Mouse (Mus musculus): ENCODE results near the gene Lonp1. TPM values are rescaled to one million over a fixed set of nuclear protein-coding genes. Genes with fewer than 3 reads are reported as not detected.
"Not testable (repeated sequence)": the region's sequence is repeated elsewhere in the genome, so short reads cannot be mapped to it uniquely, and the experiment has no call there.

Gene Lonp1
- total RNA-seq, 2 experiments from 2014 or later: 61.5 to 63.4 TPM

DNA sequence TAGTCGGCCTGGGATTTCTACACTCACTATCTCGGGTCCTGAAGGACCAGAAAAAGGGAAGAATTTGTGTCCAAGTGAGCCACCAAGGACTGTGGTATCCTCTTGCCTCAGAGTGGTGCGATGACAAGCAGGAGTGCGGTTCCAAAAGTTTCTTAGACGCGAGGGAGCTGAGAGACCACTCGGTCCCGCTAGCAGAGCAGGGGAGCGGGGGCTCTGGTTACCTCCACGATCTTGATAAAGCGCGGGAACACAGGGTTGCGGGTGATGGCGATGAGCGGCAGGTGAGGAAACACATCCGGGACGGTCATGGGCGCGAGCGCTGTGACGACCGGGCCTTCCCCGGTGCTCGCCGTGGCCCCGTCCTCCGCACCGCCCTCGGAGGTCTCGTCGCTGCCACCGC is 427 bp downstream of the Lonp1 start:
- intact Hi-C loops (cut with DNase I): no loop called here
- no peak for DNase-seq

DNA sequence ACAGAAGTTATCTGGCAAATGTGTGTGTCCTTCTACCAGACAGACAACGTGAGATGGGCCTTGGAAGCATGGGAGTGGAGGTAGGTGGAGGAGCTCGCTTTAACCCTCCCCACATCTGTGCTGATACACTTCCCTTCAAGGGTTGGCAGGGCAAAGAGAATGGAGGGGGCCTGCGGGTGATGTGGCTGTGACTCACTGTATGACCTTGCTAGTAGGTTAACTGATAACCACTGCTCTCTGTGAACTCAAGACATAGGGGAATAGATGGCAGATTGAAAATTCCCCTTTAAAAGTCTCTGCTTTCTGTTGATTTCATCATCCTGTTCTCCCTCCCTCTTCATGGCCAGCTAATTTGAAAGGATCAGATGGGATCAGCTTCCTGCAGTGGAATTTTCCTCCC is 1.2 kb downstream of the Lonp1 start:
- DNase-seq: no peak
- intact Hi-C loops (cut with DNase I): no loop called here

DNA sequence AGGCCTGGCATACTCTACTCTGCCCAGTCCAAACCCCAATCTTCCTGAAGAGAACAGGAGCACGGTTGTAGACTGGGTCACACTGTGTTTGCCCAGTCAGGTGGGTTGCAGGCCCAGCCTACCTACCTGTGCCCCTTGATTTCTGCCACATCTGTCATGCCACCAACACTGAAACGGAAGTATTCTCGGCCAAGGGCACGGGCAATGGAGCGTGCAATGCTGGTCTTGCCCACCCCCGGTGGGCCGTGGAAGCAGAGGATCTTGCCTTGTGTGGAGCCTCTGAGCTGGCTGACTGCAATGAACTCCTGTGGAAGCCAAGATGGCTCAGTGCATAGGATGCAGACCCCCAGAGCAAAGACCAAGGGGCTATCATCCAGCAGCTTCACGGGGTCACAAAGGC is 9.1 kb downstream of the Lonp1 start:
- intact Hi-C loops (cut with DNase I): no loop called here
- DNase-seq: no peak

DNA sequence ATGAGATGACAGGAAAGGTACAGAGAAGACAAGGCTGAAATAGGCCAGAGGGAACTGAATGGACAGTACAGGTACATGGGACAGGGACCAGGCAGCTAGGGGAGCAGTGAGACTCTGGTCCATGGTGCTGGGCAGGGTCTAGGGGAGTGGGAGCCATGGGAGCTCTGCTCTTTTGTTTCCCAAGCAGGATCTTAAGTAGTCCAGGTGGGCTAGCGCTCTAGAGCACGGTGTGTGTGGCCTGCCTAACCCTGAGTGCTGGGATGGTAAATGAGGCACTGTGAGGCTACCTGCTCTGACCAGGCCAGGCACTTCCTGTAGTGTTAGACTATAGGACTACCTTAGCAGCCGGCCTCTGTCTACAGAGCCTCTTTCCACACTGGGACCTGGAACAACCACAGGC is 10.0 kb downstream of the Lonp1 start:
- intact Hi-C loops (cut with DNase I): no loop called here
- no peak for DNase-seq

DNA sequence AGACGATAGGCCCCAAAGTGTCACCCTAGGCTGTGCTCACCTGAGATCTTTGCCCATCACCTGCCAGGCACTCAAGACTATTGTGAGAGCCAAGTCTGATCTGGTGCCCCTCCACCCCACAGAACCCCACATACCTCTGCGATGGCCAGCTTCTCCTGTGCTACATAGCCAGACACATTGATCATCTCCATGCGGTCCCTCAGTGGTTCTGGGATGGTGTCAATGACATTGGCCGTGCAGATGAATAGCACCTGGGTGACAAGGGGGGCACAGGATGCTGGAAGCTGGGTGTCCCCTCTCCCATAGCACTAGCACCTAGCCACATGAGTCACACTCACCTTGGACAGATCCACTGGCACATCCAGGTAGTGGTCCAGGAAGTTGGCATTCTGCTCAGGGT is 10.9 kb downstream of the Lonp1 start:
- intact Hi-C loops (cut with DNase I): no loop called here
- no peak for DNase-seq

DNA sequence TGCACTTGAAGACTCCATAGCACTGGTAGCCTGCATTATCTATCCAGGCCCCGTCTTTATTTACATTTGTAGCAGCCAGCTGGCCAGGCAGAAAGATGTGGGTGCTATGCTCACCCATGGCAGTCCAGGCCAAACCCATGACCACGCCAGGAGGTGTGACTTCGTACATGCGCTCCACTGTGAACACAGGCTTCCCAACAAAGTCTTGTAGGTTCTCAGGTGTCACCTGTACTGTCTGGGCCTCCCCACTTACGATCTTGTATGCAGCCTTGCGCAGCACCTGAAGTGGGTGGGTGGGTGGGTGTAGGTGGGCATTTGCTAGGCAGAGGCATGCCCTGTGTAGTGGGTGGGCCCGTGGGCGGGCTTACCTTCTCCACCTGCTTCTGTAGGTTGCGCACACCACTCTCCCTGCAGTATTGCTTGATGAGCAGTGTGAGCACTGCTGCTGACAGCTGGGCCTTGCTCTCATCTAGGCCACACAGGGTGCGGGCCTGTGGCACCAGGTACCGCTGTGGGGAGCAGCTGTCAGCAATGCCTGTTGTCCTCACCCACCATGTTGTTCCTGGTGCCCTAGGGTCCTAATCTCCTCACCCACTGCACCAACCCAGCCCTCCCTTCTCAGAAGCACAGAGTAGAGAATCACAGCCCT is 11.4 kb downstream of the Lonp1 start:
- intact Hi-C loops (cut with DNase I): no loop called here
- DNase-seq: no peak

DNA sequence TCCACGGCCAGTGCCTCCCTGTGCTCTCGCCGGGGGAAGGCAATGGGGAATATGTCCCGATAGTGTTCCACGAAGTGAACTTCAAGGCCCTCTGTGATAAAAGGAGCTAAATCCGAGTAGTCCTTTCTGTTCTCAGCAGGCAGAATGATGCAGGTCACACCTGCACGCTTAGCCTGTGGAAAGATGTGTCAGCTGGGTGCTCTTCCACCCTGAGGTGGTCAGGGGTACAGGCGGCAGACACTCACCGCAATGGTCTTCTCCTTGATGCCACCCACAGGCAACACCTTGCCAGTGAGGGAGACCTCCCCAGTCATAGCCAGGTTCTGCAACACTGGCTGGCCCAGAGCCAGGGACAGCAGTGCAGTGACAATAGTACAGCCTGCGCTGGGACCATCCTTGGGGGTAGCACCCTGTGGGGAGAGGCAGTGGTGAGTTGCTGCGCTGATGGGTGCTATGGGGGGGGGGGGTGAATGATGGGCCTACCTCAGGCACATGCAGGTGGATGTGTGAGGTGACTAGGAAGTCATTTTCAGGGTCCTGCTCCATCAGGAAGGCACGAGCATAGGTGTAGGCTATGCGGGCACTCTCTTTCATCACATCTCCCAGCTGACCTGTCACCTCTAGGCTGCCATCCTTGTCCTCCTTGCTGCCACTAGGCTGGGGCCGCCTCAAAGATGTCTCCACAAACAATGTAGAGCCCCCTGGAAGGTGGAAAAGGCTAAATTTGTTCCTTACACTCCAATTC is 12.1 kb downstream of the Lonp1 start:
- peak; percentile 41 for DNase-seq
- intact Hi-C loops (cut with DNase I): no loop called here

DNA sequence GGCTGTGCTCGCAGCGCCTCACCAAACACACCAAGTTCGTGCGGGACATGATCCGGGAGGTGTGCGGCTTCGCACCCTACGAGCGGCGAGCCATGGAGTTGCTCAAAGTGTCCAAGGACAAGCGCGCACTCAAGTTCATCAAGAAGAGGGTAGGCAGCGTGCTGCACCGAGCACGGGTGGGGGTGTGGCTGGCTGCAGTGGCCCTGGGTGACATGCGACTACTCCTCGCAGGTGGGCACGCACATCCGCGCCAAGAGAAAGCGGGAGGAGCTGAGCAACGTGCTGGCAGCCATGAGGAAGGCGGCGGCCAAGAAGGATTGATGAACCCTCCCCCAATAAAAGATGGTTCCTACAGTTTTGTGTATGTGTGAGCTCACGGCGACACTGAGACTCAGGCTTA is 12.8 kb downstream of the Lonp1 start:
- peak; percentile 51 for DNase-seq

DNA sequence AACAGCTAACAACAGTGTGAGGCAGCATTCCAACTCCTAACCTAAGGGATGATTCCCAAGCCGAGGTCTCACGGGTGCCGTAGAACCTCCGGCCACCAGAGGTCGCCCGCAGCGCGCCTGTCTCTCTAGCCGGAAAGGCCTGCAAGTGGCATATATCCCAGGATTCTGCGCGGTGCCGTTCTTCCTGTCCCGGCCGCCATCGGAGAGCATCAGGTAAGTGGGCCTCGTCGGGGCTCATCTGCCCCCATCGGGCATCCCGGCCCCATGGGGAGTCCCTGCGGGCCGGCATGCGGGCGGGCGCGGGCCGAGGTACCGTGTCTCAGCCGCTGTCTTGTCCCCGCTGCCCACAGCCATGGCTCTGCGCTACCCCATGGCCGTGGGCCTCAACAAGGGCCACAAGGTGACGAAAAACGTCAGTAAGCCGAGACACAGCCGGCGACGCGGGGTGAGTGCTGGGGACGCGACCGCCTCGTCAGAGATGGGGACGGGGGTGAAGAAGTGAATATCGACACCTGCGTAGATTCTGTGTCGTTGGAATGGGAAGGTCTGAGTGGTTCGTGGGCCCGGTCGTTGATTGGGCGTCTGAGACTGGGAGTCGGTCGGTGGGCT is 13.3 kb downstream of the Lonp1 start, which contains the start of gene Rpl36:
Gene Rpl36, plus strand, starts transcription at position 181 of the 609 bp plus-strand sequence.
- DNase-seq: peak; percentile 97
- intact Hi-C loops (cut with DNase I): no loop called here

More for the DNA sequence above, 12.8 kb downstream of the Lonp1 start:
- intact Hi-C loops (cut with DNase I): not testable (repeated sequence)

DNA sequence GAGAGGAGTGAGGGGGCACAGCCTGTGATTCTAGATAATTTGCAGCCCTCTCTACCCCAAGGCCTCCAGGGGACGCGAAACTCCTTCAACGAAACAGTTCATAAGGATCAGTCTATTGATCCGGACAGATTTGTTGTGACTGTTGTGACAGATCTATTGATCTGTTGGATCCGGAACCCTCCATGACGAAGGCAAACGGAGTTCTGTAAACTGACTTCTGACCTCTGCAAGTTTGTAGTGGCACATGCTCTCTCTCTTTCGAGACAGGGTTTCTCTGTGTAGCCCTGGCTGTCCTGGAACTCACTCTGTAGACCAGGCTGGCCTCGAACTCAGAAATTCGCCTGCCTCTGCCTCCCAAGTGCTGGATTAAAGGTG is 14.1 kb downstream of the Lonp1 start:
- intact Hi-C loops (cut with DNase I); DNase-seq: not testable (repeated sequence)

DNA sequence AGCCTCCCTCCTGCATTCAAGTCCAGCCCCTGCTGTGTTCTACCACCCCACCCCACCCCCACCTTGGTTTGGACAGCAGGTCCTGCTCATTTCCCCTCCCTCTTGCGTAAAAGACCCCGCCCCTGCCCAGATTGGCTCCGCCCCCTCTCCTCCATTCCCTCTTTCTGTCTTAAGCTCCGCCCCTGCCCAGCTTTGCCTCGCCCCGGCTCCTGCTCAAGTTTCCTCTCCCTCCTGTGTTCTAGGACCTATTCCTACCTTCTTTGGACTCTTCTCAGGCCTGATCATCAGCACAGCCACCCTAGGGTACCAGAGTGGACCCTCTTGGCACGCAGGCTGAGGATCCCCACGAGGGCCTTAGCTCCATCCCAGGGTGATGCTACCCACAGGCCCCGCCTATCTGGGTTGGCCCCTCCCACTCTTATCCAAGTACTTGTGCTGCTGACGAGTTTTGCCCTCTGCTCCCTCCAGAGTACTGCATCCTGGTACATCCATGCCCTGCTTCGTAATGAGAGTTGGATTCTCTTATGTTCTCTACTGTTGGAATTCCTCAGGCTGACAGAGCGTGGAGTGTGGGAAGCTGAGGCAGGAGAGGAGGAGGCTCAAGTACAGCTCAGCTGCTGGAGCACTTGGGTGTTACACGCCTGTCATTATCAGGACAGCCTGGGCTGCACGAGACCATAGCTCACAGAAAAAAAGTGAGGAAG is 14.7 kb downstream of the Lonp1 start:
- intact Hi-C loops (cut with DNase I): no loop called here
- peak; percentile 46 for DNase-seq

DNA sequence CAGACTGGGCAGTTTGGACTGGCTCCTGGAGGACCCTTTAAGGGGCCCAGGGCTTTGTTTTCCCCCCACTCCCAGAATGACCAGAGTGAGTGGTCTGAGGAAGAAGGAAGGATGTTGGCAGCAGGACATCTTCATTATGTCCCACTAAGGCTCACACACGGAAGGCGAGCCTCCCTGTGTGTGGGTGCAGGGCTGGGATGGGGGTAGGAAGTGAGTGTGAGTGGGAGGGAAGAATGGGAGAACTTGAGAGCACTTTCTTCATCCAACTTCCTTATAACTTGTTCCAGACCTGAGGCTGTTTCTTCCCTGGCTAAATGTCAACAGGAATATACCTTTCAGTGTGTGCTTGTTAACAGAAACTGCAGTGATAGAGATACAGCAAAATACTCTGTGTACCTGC is 15.4 kb downstream of the Lonp1 start:
- intact Hi-C loops (cut with DNase I): no loop called here

DNA sequence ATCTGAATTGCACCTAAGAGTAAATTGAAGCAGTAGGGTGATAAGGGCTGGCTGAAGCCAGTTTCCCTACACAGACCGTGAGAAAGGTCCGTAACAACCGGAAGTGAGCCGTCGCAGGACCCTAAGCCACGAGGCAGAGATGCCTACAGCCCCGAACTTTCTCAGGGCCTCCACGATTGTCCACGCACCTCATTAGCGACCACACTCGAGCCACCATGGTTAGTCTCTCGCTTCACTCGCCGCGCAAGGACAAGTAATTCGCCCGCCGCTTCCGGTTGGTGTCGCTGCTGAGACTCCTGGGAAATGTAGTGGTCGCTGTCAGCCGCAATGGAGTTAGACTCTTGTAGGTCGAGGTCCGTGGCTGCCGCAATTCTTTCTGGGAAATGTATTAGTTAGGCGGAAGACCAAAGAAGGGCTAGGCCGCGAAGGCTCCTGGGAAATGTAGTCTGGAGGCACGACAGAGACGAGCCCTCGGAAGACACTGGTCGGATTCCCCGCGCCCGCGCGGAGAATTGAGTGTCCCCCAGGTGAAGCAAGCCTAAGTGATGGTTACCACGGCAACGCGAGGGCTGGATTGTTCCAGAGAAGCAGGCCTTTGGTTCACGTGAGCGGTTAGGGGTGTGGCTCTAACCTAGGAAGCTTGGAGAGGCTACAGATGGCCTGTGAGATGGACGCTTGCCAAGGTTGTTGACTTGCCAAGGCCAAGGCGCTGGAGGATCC is 17.1 kb downstream of the Lonp1 start, which contains the start of gene 2410015M20Rik:
Gene 2410015M20Rik, minus strand, starts transcription at position 320 of the 720 bp plus-strand sequence.
- peak; percentile 95 for DNase-seq
- intact Hi-C loops (cut with DNase I): no loop called here

More for the DNA sequence above, 15.4 kb downstream of the Lonp1 start:
- DNase-seq: no peak

DNA sequence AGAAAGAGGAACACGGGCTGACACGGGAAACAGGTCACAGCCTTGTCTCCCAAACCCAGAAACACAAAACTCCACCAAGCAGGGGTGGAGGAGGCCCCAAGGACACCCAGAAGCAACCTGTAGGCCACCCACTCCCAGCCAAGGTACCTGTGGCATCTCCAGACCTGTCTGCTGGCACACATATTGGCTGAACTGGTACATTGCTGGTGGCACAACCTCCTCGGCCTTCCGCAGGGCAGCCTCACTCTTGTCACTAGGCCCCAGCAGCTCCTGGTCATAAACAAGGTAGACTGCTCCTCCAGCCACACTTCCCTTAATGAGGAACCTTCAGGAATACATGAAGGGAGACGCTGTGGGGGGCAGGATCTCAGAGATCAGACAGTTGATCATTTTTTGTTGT is 18.0 kb downstream of the Lonp1 start:
- intact Hi-C loops (cut with DNase I): no loop called here

DNA sequence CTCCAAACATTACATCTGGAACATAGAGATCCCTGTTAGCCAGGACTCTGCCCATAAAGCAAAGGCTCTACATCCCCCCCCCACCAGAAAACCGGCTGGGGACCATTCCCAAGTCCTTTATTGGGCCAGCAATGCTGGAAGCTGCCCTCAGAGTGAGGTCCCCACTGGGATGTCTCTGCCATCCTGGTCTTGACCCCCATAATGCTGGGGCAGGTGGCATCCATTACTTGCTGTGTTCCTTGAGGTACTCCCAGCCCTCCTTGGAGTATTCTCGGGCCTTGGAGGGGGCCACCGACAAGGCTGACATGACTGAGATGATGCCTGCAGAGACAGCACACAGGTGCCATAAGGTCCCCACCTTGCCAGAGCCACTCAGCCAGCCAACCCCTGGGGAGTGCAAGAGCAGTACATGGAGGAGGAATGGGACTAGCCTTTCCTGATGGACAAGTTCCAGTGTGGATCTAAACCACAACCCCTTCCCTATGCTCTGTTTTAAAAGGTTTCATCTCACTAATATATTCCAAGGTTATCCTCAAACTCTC is 19.1 kb downstream of the Lonp1 start:
- intact Hi-C loops (cut with DNase I): no loop called here
- no peak for DNase-seq

More for the DNA sequence above, 18.0 kb downstream of the Lonp1 start:
- DNase-seq: peak; percentile 8

DNA sequence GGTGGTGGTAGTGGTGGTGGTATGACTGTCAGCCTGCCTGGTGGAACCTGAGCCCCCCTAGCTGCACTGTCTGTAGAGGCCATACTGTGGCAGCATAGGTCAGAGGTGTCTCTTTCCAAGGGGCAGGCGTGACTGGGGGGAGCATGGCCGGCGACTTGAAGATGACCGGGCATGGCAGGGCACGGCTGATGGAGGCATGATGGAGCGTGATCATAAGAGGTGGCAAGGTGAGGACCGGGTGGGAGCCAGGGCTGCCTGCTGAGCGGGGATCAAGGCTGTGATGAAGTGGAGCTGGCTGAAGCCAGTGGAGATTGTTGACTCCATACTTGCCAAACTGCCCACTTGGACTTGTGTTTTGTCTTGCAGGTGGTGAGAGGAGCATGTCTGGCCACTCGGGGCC is 21.3 kb downstream of the Lonp1 start:
- intact Hi-C loops (cut with DNase I): no loop called here
- DNase-seq: no peak

DNA sequence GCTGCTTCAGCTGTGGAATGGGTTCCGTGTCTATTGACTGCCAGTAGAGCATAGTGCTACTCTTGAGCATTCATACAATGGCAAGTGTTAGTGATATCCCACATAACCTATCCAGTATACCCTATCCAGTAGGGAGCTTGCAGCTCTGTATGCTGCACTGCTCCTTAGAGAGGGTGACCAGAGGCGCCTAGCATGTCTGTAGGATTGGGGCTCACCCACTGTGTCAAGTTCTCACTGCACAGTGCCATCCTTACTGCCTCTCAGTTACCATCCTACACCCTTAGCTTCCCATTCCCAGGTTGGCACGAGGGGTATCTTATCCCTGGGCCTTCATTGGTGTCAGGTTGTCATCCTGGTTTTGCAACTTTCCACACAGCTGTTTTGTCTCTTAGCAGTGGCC is 22.3 kb downstream of the Lonp1 start:
- intact Hi-C loops (cut with DNase I): no loop called here
- no peak for DNase-seq

DNA sequence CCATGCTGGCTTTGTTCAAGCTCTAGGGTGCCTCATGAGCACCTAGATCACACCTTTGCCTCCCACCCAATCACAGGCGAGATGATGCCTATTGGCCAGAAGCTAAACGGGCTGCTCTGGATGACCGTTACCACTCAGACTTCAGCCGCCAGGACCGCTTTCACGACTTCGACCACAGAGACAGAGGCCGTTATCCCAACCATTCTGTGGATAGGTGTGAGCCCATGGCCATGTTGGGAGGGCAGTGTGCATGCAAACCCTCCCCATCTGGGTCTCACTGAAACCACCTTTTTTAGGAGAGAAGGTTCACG is 22.7 kb downstream of the Lonp1 start:
- no peak for DNase-seq
- intact Hi-C loops (cut with DNase I): no loop called here

DNA sequence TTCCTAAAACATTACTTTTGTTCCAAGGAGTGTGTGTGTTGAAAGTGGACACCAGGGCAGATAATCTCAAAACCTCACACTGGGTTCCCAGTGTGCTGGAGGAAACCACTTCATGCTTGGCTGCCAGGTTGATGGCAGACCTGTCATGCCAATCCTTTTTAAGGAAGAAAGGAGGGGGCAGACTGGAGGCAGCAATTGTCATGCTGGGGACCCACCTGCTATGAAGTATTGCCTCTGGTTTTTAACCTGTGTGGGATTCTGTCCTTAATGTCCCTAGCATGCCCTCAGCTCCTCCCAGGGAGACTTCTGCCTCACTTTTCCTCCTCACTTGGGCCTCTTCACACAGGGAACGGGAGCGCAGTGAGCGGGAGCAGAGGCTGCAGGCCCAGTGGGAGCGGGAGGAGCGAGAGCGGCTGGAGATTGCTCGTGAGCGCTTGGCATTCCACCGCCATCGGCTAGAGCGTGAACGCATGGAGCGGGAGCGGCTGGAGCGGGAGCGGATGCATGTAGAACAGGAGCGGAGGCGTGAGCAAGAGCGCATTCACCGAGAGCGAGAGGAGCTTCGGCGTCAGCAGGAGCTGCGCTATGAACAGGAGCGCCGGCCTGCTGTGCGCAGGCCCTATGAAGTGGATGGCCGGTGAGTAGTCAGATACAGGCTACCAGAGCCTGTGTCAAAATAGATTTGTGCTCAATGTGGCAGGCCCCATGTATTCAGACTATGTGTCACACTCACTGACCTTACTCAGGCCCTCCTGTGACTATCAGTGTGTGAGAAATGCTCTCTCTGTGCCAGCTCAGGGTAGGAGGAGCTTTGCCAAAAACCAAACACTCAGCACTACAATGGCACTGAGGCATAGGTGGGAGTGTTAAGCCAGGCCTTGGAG is 23.3 kb downstream of the Lonp1 start:
- peak; percentile 11 for DNase-seq
- intact Hi-C loops (cut with DNase I): no loop called here

Data from left cerebral cortex, postnatal 4 days (tissue).